Mouse (Mus musculus): ENCODE measurements around the gene Iqcc.

GRCm38 (mm10) chr4:129615801-129616290 is 3.1 kb downstream of the Iqcc start:
- TF ChIP-seq POLR2A (IDR thresholded peaks at IDR 0.05; ENCODE audit: insufficient read depth, low read depth, low read length) (no peak), CTCF (IDR thresholded peaks at IDR 0.05) (no peak)
